Mouse (Mus musculus) heart, adult 2 months (tissue): ENCODE data around the gene Ctsw.

Source experiments
- CTCF ChIP-seq: fragments of 200-600 bp; IDR thresholded peaks from 2 replicates; pipeline ENCODE4 v1.8.1; 2022; ENCODE audit warnings: antibody characterized with exemption, mild to moderate bottlenecking, moderate library complexity
- POLR2A ChIP-seq: fragments of 200-500 bp; IDR thresholded peaks from 2 replicates; pipeline ENCODE4 v1.6.1; 2011; ENCODE audit warnings: mild to moderate bottlenecking, low read depth, low read length, control low read depth; ENCODE audit not compliant: insufficient read depth

DNA sequence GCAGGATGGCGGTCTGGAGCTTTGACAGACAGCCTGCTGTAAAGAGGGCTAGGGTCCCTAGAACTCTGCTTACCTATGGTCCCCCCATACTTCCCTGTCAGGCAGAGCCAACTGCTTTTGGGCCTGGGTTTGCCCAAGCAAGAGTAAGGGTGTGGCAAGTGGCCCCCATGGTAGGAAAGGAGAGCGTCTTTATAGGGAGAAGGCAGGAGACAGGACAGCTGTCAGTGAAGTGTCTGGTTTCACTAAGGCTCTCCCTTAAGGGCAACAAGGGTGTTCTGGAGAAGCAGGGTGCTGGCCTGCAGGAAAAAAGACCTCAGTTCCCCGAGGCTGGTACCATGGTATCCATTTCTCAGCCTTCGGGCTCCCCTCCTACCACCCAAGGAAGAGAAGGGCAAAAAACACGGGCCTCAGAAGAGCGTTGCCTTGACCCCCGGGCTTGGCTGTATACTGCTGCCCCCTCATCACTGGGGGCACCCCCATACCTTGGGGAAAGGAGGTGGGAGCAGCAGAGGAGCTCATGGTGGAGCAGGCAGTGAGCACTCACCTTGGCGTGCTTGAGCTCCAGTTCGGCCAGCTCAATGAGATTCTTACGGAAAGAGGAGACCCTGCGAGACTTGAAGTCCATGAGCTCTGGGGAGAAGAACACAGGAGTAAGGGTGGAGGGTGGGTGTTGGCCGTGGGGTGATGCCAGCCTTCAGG is 27.2 kb upstream of the Ctsw start:
- no peak for TF ChIP-seq POLR2A
- TF ChIP-seq CTCF: no peak
